In the genomic region with DNA sequence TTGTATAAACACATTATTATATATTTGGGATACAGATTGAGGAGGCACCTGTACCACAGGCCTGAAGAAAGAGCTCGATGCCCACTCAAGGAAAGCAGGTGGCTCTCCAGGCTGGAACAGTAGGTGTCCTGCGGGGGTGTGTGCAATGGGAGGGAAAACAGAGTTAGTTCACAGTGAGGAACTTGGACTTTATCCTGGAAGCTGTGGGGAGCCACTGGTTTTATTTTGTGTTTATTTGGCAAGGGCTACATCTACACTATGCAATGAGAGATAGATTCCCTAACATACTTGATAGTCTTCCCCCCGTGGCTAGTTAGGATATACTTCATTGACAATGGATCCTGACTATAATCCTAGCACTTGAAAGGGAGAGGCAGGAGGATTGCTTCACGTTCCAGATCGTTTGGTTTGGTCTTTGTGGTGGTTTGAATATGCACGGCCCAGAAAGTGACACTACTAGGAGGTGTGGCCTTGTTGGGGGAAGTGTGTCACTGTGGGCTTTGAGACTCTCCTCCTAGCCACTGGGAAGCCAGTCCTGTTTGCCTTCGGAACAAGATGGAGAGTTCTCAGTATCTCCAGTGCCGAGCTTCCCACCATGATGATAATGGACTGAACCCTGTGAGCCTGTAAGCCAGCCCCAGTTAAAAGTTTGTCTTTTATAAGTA, we compare ENCODE assay signal across 13 mouse cellular contexts. TPM values are rescaled to one million over a fixed set of nuclear protein-coding genes. Genes with fewer than 3 reads are reported as not detected.
DNase-seq lines count a peak whose midpoint lies in the region; ATAC-seq lines count a peak whose summit lies in the region.
"Had no signal": no experiment of that assay in that cellular context is flagged by ENCODE, and none has a peak within 500 bp of the region (broad histone marks: within the 10 kb centered on the region; RNA-seq: fewer than 3 reads in every experiment).

No protein-coding gene starts in this region.

- peak; percentile 83 for ATAC-seq in cerebellum, adult (ENCODE audit: insufficient number of reproducible peaks, low FRiP score, low TSS enrichment)
- ATAC-seq in forebrain, embryonic 16.5 days, result no peak; the same call in 1 of the 2 replicates
- ATAC-seq: forebrain, embryonic 13.5 days had no signal

- H3K36me3 ChIP-seq in forebrain, embryonic 16.5 days (ENCODE audit: control insufficient read depth, insufficient read depth), result no peaks in the 10 kb centered on the region

- H3K4me3 ChIP-seq in forebrain, embryonic 16.5 days (replicated peaks; ENCODE audit: low read length), result no peak overlapping the region
- H3K4me3 ChIP-seq: forebrain, embryonic 13.5 days; myocyte had no signal

- WGBS in forebrain, embryonic 16.5 days, result 39% methylated on average over 8 of the region's 8 CpGs

- intact Hi-C loops in heart, postnatal 36 days (cut with DNase I), result no loop called here

- H3K27me3 ChIP-seq in forebrain, embryonic 16.5 days (replicated peaks; ENCODE audit: control insufficient read depth, insufficient read depth, low read length), result no peaks in the 10 kb centered on the region
- H3K27me3 ChIP-seq: forebrain, embryonic 13.5 days had no signal

- H3K9me3 ChIP-seq in forebrain, embryonic 16.5 days (ENCODE audit: control insufficient read depth, low read length), result no peaks in the 10 kb centered on the region
- H3K9me3 ChIP-seq: forebrain, embryonic 13.5 days; G1E had no signal

- no peak overlapping the region for H3K4me2 ChIP-seq in forebrain, embryonic 16.5 days (ENCODE audit: low read length)
- H3K4me2 ChIP-seq: forebrain, embryonic 13.5 days; lung, embryonic 14.5 days had no signal

- no peak overlapping the region for H3K9ac ChIP-seq in forebrain, embryonic 16.5 days (replicated peaks; ENCODE audit: low read depth, low read length)
- H3K9ac ChIP-seq: forebrain, embryonic 13.5 days; lung, embryonic 14.5 days had no signal

- no peak for DNase-seq in cerebellum, postnatal 4 days (ENCODE audit: low spot score in 2 of 2)
- peak; percentile 89 for DNase-seq in 416B (ENCODE audit: low read depth)
- DNase-seq in cerebellum, postnatal 10 days, result peak; percentile 78 to 83
- DNase-seq in kidney, postnatal 36 days, result peak; percentile 50 to 63
- no peak for DNase-seq in frontal cortex, postnatal 36 days (ENCODE audit: low spot score in 2 of 2)
- no peak for DNase-seq in heart, postnatal 36 days
- DNase-seq: lung, embryonic 14.5 days had no signal

- no peak overlapping the region for H3K27ac ChIP-seq in forebrain, embryonic 16.5 days (ENCODE audit: low read length)
- H3K27ac ChIP-seq: forebrain, embryonic 13.5 days had no signal

- H3K4me1 ChIP-seq in forebrain, embryonic 16.5 days (replicated peaks; ENCODE audit: control insufficient read depth, insufficient read depth, low read length), result peaks cover 6% of the 10 kb centered on the region; the same call in 1 of the 2 replicates

RNA-seq across cellular contexts. Expression of a gene that starts 7.4 kb away (rescaled TPM):
- 2.5 and 4.9 TPM in 2 replicates for polyA plus RNA-seq in forebrain, embryonic 16.5 days (2015; fragmentation: Nextera tagmentation; extraction: Ambion mirVana)
- total RNA-seq in heart, postnatal 36 days (2021), result not detected
- polyA plus RNA-seq: G1E; heart, postnatal 0 days had no signal

RNA-seq across cellular contexts. Expression of a gene that starts 17.4 kb away (rescaled TPM):
- polyA plus RNA-seq in forebrain, embryonic 16.5 days (2015; fragmentation: Nextera tagmentation; extraction: Ambion mirVana), result 44.9 and 63.3 TPM in 2 replicates
- 1 to 10 TPM; 2.2 to 2.9 TPM for total RNA-seq in heart, postnatal 36 days (2021)

RNA-seq across cellular contexts. Expression of a gene that starts 21.6 kb away (rescaled TPM):
- 4.7 and 5.9 TPM in 2 replicates for polyA plus RNA-seq in forebrain, embryonic 16.5 days (2015; fragmentation: Nextera tagmentation; extraction: Ambion mirVana)
- total RNA-seq in heart, postnatal 36 days (2021), result 1 to 10 TPM; 3.6 to 4.9 TPM

RNA-seq across cellular contexts. Expression of a gene that starts 27.2 kb away (rescaled TPM):
- polyA plus RNA-seq in forebrain, embryonic 16.5 days (2015; fragmentation: Nextera tagmentation; extraction: Ambion mirVana), result 359 and 360 TPM in 2 replicates
- 100 to 1,000 TPM; 830 to 887 TPM for total RNA-seq in heart, postnatal 36 days (2021)

RNA-seq across cellular contexts. Expression of a gene that starts 30.6 kb away (rescaled TPM):
- 23.4 and 27.0 TPM in 2 replicates for polyA plus RNA-seq in forebrain, embryonic 16.5 days (2015; fragmentation: Nextera tagmentation; extraction: Ambion mirVana)
- total RNA-seq in heart, postnatal 36 days (2021), result 10 to 100 TPM; 41.0 to 46.4 TPM

Comparison
In these comparisons a context has a peak if more than half of its experiments do, and no peak if none do; other contexts are left out.
1. DNase-seq: peak in 416B (single experiment), cerebellum, postnatal 10 days (2 of 2) and kidney, postnatal 36 days (2 of 2); none in cerebellum, postnatal 4 days (0 of 2), frontal cortex, postnatal 36 days (0 of 2) and heart, postnatal 36 days (0 of 2).